Mouse (Mus musculus) bone marrow, adult 2 months (tissue): ENCODE data around the gene Gm7534.
"Not testable (repeated sequence)": the region's sequence is repeated elsewhere in the genome, so short reads cannot be mapped to it uniquely, and the experiment has no call there.

Experiments
- CTCF ChIP-seq: fragments of 200-500 bp; IDR thresholded peaks from 2 replicates; pipeline ENCODE4 v1.5.1; 2011; ENCODE audit warnings: low read length, control low read depth; ENCODE audit not compliant: control insufficient read depth, insufficient read depth
- POLR2A ChIP-seq: fragments of 200-500 bp; IDR thresholded peaks from 2 replicates; pipeline ENCODE4 v1.6.1; 2011; ENCODE audit warnings: low read depth, mild to moderate bottlenecking, control low read depth, low read length, borderline replicate concordance; ENCODE audit not compliant: control insufficient read depth

GRCm38 (mm10) chr4:134144297-134144696 lies 58.5 kb downstream of the Gm7534 start:
- TF ChIP-seq CTCF, POLR2A: not testable (repeated sequence)
